Mouse (Mus musculus): ENCODE measurements around the gene Wfdc21.

Gene Wfdc21

GRCm38 (mm10) chr11:83754227-83754626 is 7.5 kb downstream of the Wfdc21 start:
- no peak for DNase-seq

GRCm38 (mm10) chr11:83767306-83767705 is 20.6 kb downstream of the Wfdc21 start:
- no peak for DNase-seq

- DNase-seq: no peak
Measured at GRCm38 (mm10) chr11:83768976-83769375, 22.2 kb downstream of the Wfdc21 start.

DNA sequence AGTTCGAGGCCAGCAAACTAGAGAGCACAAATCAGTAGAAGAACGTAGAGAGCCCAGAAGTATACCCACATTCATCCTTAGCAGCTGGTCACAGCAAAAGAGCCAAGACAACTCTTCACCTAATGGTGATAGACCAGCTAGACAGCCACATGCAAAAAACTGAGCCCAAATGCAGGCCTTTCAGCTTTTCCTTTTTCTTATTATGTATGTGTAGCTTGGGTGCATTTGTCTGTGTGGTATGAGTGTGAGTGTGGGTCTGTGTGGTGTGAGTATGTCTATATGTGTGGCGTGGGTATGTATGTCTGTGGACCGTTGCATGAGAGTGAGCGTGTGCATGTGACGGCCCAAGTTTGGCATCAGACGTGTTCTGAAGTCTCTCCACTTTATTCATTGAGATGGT is 24.3 kb downstream of the Wfdc21 start:
- no peak for DNase-seq

DNA sequence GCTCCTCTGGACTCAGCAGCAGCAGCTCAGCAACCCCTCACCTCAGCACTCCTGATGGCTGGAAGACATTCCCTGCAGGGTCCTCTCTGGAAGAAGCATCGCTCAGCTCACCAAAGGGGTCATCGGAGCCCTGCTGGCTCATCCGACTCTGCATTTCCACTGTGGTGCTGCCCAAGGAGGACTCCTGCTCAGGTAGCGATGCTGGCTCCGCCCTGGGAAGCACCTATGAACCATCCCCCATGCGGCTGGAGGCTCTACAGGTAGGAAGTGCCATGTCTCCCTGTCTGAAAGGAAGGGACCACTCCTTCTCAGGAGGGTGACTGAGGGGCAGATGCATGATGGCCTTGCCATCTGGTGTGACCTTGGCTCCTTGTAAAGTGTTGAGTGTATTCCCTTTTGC is 25.6 kb downstream of the Wfdc21 start:
- DNase-seq: no peak

DNA sequence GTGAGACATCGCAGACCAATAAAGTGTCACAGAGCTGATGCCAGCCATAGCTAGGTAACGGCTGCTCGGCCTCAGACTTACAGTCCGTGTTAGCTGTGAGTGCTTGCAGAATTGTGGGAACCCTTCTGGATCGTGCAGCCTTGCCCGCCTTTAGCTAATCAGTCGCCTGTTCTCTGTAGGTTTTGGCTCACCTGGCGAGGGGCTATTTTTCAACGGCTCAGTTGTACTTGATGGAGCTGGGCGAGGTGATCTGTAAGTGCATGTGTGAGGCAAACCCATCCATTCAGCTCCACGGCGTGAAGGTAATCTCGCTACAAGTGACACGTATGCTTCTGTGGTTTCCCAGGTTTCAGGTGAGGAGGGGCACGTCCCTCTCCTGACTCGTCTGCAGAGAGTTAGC is 27.0 kb downstream of the Wfdc21 start:
- no peak for DNase-seq

DNA sequence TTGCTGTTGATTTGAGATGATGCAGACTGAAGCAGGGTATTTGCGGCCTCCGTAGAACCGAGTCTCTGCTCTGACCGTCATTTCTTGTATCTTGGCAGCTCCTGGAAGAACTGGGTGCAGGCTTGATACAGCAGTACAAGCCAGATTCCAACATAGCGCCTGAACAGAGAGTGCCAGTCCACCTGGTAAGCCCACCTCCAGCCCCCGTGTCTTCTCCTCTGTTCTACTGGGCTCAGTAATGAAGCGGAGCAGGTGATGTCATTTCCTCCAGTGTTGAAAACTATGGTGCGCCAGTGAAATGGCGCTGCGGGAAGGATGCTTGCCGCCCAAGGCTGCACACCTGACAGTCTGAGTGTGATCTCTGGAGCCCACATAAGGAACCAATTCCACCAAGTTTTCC is 27.6 kb downstream of the Wfdc21 start:
- DNase-seq: no peak

DNA sequence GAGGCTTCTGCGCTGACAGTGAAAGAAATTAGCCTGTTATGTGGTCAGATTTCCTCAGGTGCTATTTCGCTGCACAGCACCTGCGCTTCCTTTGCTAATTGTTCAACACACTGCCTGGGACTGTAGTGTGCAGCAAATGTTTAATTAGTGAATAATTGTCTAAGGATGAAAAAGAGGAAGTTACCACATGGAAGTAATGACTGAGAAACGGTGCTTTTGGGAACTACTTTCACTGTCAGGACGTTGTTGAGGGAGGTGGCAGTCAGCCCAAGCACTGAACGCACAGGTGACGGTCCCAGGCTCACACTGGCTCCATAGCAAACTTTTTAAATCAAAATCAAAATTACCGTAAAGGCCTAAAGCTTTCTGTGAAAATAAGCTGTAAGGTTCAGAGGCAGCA is 30.1 kb downstream of the Wfdc21 start:
- no peak for DNase-seq

- no peak for DNase-seq
Measured at GRCm38 (mm10) chr11:83783931-83784600, 37.3 kb downstream of the Wfdc21 start.

DNA sequence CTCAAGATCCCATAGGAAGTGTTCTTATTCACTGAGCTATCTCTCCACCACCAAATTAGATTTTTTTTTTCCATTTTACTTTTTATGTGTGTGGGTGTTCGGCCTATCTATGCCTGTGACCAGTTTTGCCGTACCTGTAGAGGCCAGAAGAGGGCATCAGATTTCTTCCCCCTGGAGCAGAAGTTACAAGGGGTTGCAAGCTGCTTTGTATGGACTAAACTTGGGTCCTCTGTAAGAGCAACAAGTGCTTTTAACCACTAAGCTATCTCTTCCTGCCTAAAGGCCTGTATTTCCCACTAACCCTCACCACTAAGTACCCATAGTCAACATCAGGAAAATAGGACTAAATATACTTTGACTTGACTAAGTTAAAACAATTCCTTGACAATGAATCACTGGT is 37.9 kb downstream of the Wfdc21 start:
- peak; percentile 39 to 67 for DNase-seq

DNA sequence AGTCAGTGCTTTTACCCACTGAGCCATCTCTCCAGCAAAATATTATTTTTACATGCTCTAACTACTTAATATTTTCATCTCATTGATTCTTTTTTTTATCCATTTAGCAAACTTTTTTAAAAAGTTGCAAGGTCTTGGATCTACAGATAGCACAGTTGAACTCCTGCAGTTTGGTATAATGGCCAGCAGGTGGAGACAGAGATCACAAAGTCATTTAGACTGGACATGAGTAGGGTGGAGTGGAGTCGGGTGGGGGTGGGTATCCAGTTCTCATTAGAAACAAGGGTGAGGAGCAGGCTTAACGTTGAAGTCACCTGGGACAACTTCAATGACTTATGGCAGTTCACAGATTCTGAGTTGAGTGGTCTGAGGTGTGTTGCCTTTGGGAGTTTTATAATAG is 38.6 kb downstream of the Wfdc21 start:
- DNase-seq: peak; percentile 73 to 79

GRCm38 (mm10) chr11:83786835-83787234 is 40.1 kb downstream of the Wfdc21 start:
- peak; percentile 86 to 88 for DNase-seq

GRCm38 (mm10) chr11:83787401-83788021 is 40.8 kb downstream of the Wfdc21 start:
- no peak for DNase-seq

DNA sequence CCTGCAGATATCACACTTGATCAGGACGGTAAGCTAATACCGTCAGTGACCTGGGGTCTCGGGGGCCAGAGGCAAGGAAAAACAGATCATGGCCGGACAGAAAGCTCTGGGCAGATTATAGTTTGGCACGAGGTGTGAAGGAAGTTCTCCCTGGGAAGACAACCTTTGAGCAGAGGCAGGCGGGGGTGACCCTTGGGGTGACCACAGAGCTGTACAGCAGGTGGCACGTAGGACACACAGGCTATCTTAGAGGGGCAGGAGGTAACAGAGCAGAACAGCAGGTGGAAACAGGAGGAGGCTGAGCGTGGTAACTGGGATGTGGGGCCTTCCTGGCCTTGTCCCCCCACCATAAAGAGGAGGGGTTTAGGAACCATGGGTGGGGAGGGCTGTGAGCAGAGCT is 41.6 kb downstream of the Wfdc21 start:
- peak; percentile 61 to 66 for DNase-seq

- peak; percentile 41 to 51 for DNase-seq
Measured at GRCm38 (mm10) chr11:83789259-83789658, 42.5 kb downstream of the Wfdc21 start.

DNA sequence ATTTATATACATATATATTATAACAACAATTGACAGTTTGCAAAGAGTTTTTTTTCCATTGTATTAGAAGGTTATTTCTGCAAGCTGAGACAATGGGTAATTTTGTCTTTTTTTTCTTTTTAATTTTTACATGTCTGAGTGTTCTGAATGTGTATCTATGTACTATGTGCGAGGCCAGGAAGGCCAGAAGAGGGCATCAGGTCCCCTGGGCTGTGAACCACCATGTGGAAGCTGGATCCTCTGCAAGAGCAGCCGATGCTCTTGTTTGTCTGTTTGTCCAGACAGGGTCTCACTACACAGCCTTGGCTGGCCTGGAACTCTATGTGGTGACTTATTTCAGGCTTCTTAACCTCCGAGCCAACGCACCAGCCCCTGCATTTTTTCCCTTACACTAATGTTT is 44.4 kb downstream of the Wfdc21 start:
- DNase-seq: no peak

DNA sequence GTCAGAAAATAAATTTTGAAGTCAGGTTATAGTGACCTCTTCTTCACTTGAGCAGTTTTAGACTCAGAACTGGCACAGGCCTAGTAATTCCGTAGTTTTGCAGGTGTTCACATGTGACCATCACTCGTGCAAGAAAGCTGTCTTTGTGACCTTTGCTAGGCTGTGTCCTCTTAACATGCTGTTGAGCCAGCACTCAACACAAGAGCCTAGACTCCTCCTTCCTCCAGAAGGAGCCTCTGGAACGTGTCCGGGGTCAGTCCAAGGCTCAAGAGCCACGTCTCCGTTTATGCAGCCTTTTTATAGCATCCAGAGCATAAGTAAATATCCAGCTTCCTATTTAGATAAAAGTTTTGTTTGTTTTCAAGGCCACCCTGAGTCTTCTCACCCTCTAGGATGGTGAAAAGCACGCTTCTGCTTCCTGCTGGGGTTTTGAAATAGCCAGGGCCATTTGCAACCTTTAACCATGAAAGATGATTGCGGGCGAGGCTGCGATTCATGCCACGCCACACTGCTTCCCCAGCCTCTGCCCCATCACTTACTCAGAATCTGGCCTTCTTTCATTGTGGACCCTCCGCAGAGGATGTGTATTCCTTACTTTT is 45.7 kb downstream of the Wfdc21 start:
- DNase-seq: peak; percentile 68 to 79

DNA sequence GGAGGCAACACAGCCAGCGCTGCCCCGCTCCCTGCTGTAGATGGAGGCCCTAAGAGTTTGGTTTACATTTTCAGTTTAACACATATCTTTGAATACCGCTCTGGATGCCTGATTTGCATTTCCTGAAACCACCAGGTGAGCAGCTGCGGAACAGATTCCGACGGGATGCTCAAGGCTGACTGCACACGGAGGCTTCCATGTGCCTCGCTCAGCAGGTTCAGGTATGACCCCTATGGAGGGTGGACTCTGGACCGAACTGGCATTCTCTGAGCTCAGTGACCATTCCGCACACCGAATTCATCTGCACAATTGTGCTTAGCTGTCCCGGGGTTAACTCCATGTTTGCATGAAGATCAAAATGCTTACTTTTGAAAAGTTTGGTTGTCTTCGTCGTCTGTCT is 46.5 kb downstream of the Wfdc21 start:
- DNase-seq: peak; percentile 81 to 91

- no peak for DNase-seq
Measured at GRCm38 (mm10) chr11:83796112-83796511, 49.4 kb downstream of the Wfdc21 start.

- DNase-seq: peak; percentile 82 to 89
Measured at GRCm38 (mm10) chr11:83796980-83797608, 50.4 kb downstream of the Wfdc21 start.

DNA sequence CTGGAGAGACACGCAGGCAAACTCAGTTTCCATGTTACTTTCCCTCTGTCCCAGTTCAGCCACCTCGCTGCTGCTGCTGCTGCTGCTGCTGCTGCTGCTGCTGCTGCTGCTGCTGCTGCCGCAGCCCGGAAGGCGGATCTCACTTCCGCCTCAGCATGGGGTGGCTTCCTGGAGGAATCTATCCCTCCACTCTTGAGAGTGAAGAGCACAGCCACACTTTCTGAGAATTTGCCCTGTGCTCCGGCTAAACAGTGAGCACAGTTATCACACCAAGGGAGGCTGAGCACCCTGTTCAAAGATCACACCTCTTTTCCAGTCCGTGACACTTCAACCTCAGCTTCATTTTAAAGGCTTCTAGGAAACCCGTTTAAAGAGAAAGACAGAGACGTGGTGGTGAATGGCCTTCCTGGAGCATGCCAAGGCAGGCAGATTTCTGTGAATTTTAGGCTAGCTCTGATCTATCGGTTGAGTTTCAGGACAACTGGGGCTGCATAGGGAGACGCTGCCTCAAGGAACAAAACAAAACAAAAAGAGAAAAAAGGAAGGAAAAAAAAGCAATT is 53.2 kb downstream of the Wfdc21 start:
- peak; percentile 47 to 70 for DNase-seq

GRCm38 (mm10) chr11:83802166-83802565 is 55.4 kb downstream of the Wfdc21 start:
- DNase-seq: peak; percentile 77 to 82

All from kidney, postnatal 36 days (tissue).